Mouse (Mus musculus) heart, embryonic 11.5 days (tissue): ENCODE data around the gene Hipk2. TPM values are rescaled to one million over a fixed set of nuclear protein-coding genes. Genes with fewer than 3 reads are reported as not detected.

ENCODE experiments used
- polyA plus RNA-seq: library from polyadenylated mRNA; unstranded; fragments of >200 nt; fragmentation: Nextera tagmentation; extraction: Ambion mirVana; gene quantifications from 2 replicates; pipeline ENCODE4 v1.2.1, GENCODE M21; 2014

Hipk2 gene
- polyA plus RNA-seq, 1 experiment from 2014 or later, result 18.9 TPM

Other genes with a start within 250 kb of the Hipk2 start
- 0.14 and 0.31 TPM in 2 replicates for gene Klrg2, start 238.9 kb downstream of the Hipk2 start, polyA plus RNA-seq
- gene Clec2l, start 213.1 kb downstream of the Hipk2 start, polyA plus RNA-seq, result 0.80 and 1.1 TPM in 2 replicates
- gene Tbxas1, start 761 bp downstream of the Hipk2 start, polyA plus RNA-seq, result 1.7 and 2.4 TPM in 2 replicates
- gene Parp12, start 242.2 kb upstream of the Hipk2 start, polyA plus RNA-seq, result 5.2 and 8.9 TPM in 2 replicates